Comparison of ENCODE assay signal across 21 mouse cellular contexts in genomic region chr6:128083305-128083704, GRCm38 (mm10).
DNase-seq lines count a peak whose midpoint lies in the region; ATAC-seq and TF ChIP-seq lines count a peak whose summit lies in the region.
"Had no signal": no experiment of that assay in that cellular context is flagged by ENCODE, and none has a peak within 500 bp of the region (broad histone marks: within the 10 kb centered on the region; RNA-seq: fewer than 3 reads in every experiment).

No protein-coding gene starts in this region.

- no peak overlapping the region for H3K4me2 ChIP-seq in forebrain, embryonic 15.5 days (replicated peaks)
- H3K4me2 ChIP-seq in forebrain, embryonic 11.5 days (ENCODE audit: low read depth, low read length, severe bottlenecking) = no peak overlapping the region

- no peak overlapping the region for H3K9ac ChIP-seq in forebrain, embryonic 15.5 days (replicated peaks)
- H3K9ac ChIP-seq in forebrain, embryonic 11.5 days (ENCODE audit: low read length) = no peak overlapping the region

- 26% methylated on average over 11 of the region's 11 CpGs for WGBS in cerebellum, adult 2 months
- WGBS in forebrain, embryonic 15.5 days = 65% methylated on average over 11 of the region's 11 CpGs
- WGBS in forebrain, embryonic 11.5 days = 89% methylated on average over 11 of the region's 11 CpGs

- peak; percentile 47 to 58 for DNase-seq in cerebellum, adult 2 months
- DNase-seq in cerebellum, adult 11-12 months = no peak
- peak; percentile 49 to 54 for DNase-seq in cerebellum, postnatal 10 days
- no peak for DNase-seq in cerebellum, adult 18-20 months
- DNase-seq in forebrain, embryonic 11.5 days (ENCODE audit: low spot score) = no peak
- peak; percentile 3 for DNase-seq in kidney, postnatal 10 days
- no peak for DNase-seq in kidney, adult 9 months
- DNase-seq: adrenal gland, adult 2 months; adrenal gland, adult 8-10 months; adrenal gland, postnatal 10 days; adrenal gland, postnatal 14 days; adrenal gland, postnatal 25 days; adrenal gland, postnatal 36 days; B cell, adult 2 months; cerebellum, adult 11 months; cerebellum, adult 8-10 months had no signal

- no peaks in the 10 kb centered on the region for H3K27me3 ChIP-seq in cerebellum, adult 2 months (ENCODE audit: control insufficient read depth, insufficient read depth, low read length)
- no peaks in the 10 kb centered on the region for H3K27me3 ChIP-seq in forebrain, embryonic 15.5 days
- H3K27me3 ChIP-seq in forebrain, embryonic 11.5 days (ENCODE audit: control insufficient read depth, insufficient read depth, low read length) = no peaks in the 10 kb centered on the region
- H3K27me3 ChIP-seq: Patski had no signal

- H3K4me1 ChIP-seq in cerebellum, adult 2 months (ENCODE audit: control insufficient read depth, insufficient read depth, low read length) = peaks cover 53% of the 10 kb centered on the region
- peaks cover 32% of the 10 kb centered on the region for H3K4me1 ChIP-seq in forebrain, embryonic 15.5 days
- H3K4me1 ChIP-seq in forebrain, embryonic 11.5 days (replicated peaks; ENCODE audit: control insufficient read depth, insufficient read depth, low read length) = no peaks in the 10 kb centered on the region

- H3K4me3 ChIP-seq in cerebellum, adult 2 months (replicated peaks; ENCODE audit: insufficient read depth, low read depth, low read length) = no peak overlapping the region
- no peak overlapping the region for H3K4me3 ChIP-seq in forebrain, embryonic 15.5 days
- no peak overlapping the region for H3K4me3 ChIP-seq in forebrain, embryonic 11.5 days (ENCODE audit: low read depth, low read length)

- no peak for ATAC-seq in forebrain, embryonic 15.5 days (replicated peaks)
- ATAC-seq in forebrain, embryonic 11.5 days (replicated peaks; ENCODE audit: low FRiP score) = no peak
- ATAC-seq: activated CD4-positive, CD25-positive, alpha-beta regulatory T cell, adult 4 months; CD4-positive, CD25-positive, alpha-beta regulatory T cell, adult 4 months; Patski had no signal

- no peak for TF ChIP-seq CTCF in cerebellum, adult 2 months (IDR thresholded peaks at IDR 0.05; ENCODE audit: borderline replicate concordance, insufficient read depth, low read depth, low read length)

- no peaks in the 10 kb centered on the region for H3K36me3 ChIP-seq in forebrain, embryonic 15.5 days
- no peaks in the 10 kb centered on the region for H3K36me3 ChIP-seq in forebrain, embryonic 11.5 days (ENCODE audit: control insufficient read depth, insufficient read depth, low read length)
- H3K36me3 ChIP-seq: G1E had no signal

- no peak for TF ChIP-seq POLR2A in cerebellum, adult 2 months (IDR thresholded peaks at IDR 0.05; ENCODE audit: borderline replicate concordance, insufficient read depth, low read length)

- peak overlapping the region; percentile 92 for H3K27ac ChIP-seq in cerebellum, adult 2 months (ENCODE audit: insufficient read depth, low read length)
- H3K27ac ChIP-seq in forebrain, embryonic 15.5 days (replicated peaks) = peak overlapping the region; percentile 14
- no peak overlapping the region for H3K27ac ChIP-seq in forebrain, embryonic 11.5 days (ENCODE audit: low read depth, low read length)

- no peaks in the 10 kb centered on the region for H3K9me3 ChIP-seq in forebrain, embryonic 15.5 days
- no peaks in the 10 kb centered on the region for H3K9me3 ChIP-seq in forebrain, embryonic 11.5 days (ENCODE audit: control insufficient read depth, low read length)

Comparison
In these comparisons a context has a peak if more than half of its experiments do, and no peak if none do; other contexts are left out.
1. DNase-seq: peak in cerebellum, adult 2 months (2 of 2), cerebellum, postnatal 10 days (2 of 2) and kidney, postnatal 10 days (single experiment); none in cerebellum, adult 11-12 months (single experiment), cerebellum, adult 18-20 months (0 of 2), forebrain, embryonic 11.5 days (single experiment) and kidney, adult 9 months (single experiment).